Mouse (Mus musculus): Measurements from ENCODE around the gene Ndufa4l2. TPM values are rescaled to one million over a fixed set of nuclear protein-coding genes. Genes with fewer than 3 reads are reported as not detected.

Ndufa4l2 gene
- 10.8 and 13.0 TPM in 2 replicates for polyA plus RNA-seq (2012; rRNA removed)

DNA sequence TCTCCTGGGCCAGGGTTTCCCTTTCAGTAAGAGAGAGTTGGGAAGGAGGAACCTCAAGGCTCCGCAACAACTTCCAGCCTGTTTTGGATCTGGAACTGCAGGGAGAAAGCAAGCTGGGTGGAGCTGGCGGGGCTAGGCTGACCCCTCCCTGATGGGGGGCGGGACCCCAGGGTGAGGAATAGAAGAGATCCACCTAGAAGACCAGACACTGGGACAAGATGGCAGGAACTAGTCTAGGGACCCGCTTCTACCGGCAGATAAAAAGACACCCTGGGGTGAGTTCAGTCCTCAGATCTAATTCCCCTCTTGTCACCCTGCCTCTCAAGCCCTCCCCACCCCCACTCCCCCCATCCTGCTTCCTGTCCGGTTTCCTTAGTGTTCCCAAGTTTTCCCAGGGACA, at the start of gene Ndufa4l2:
Gene Ndufa4l2, plus strand, starts transcription at position 204 of the 400 bp plus-strand sequence.
- DNase-seq (ENCODE audit: low read depth): no peak
- TF ChIP-seq POLR2A (IDR thresholded peaks at IDR 0.05; ENCODE audit: borderline replicate concordance, extremely low read depth, insufficient read depth, insufficient read length, poor library complexity, severe bottlenecking) (no peak), CTCF (IDR thresholded peaks at IDR 0.05; ENCODE audit: borderline replicate concordance, extremely low read depth, insufficient read depth, insufficient read length) (no peak)

DNA sequence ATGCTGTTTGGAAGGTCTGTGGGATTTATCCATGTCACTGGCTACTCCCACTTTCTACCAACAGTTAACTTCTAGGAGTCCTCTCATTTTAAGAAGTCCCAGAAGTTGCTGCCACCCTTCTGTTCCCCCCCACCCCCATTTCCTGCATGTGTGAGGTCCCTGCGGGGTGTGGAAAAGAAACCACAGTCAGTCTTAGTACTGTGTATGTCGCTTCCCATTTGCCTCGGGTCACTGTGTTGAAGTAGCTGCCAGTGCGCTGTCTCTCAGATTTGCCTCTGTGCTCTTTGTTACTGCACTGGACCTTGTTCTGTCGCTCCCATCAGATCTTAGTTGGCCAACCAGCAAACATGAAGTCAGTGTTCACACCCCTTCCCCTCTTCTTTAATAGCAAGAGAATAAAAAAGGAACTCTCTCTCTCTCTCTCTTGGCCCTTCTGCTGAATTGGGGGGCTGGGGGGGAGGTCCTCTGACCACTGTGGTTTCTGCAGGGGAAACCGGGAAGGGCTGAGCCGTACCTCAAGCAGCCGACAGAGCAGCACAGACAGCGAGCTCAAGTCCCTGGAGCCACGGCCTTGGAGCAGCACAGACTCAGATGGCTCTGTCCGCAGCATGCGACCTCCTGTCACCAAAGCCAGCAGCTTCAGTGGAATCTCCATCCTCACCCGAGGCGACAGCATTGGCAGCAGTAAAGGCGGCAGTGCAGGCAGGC, 43.3 kb upstream of the Ndufa4l2 start:
- no peak for TF ChIP-seq POLR2A (IDR thresholded peaks at IDR 0.05; ENCODE audit: borderline replicate concordance, extremely low read depth, insufficient read depth, insufficient read length, poor library complexity, severe bottlenecking)
- no peak for TF ChIP-seq CTCF (IDR thresholded peaks at IDR 0.05; ENCODE audit: borderline replicate concordance, extremely low read depth, insufficient read depth, insufficient read length)
- DNase-seq (ENCODE audit: low read depth): no peak

DNA sequence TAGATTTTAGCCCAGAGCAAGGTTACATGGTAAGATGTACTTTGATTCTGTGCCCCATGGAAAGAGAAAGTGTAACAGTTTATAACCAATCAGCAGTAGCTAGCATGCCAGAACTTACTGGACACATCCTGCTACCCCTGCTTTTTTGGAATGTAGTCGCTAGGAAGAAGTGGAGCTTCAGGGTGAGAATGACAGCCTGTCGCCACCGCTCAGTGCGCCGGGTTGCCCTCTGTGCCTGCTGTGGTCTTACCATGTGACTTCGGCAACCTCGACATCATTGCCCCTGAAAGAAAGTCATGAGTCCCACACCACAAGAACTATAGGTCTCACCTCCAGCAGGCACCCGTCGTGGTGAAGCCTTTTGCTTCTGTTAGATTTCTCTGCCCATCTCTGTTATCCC, 42.0 kb upstream of the Ndufa4l2 start:
- TF ChIP-seq CTCF (IDR thresholded peaks at IDR 0.05; ENCODE audit: borderline replicate concordance, extremely low read depth, insufficient read depth, insufficient read length): no peak
- TF ChIP-seq POLR2A (IDR thresholded peaks at IDR 0.05; ENCODE audit: borderline replicate concordance, extremely low read depth, insufficient read depth, insufficient read length, poor library complexity, severe bottlenecking): no peak
- no peak for DNase-seq (ENCODE audit: low read depth)

DNA sequence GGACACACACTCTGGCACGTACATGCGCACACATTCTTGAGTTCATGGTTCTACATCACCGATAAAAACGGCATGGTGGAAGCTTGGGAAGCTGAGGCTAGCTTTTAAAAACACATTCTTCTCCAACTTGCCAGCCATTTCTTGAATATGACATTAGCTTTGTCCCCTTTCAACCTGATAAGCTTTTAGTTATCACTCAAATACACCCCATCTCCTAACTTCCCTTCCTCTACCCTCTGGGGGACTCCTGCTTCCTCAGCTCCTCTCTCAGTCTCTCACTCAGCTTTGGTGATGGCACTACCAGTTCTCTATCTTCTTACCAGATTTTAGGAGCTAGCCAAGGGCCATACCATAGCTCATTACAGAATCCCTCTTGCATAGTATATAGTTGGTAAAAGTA, 39.6 kb upstream of the Ndufa4l2 start:
- no peak for TF ChIP-seq CTCF (IDR thresholded peaks at IDR 0.05; ENCODE audit: borderline replicate concordance, extremely low read depth, insufficient read depth, insufficient read length)
- TF ChIP-seq POLR2A (IDR thresholded peaks at IDR 0.05; ENCODE audit: borderline replicate concordance, extremely low read depth, insufficient read depth, insufficient read length, poor library complexity, severe bottlenecking): no peak
- no peak for DNase-seq (ENCODE audit: low read depth)

DNA sequence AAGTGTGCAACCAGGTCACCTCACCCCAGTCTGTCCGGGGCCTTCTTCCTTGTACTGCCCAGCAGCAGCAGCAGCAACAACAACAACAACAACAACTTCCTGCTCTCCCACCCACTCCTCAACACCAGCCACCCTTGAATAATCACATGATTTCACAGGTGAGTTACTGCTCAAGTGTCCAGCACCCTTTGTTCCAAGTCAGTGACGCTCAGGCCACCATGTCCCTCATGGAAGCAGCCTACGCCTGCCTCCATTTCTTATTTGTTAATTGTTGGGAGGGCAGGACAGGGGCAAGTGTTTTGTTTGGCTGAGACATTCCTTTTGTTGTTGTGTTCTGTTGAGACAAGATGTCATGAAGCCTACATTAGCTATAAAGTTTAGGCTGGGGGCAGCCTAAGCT, 38.2 kb upstream of the Ndufa4l2 start:
- no peak for TF ChIP-seq CTCF (IDR thresholded peaks at IDR 0.05; ENCODE audit: borderline replicate concordance, extremely low read depth, insufficient read depth, insufficient read length)
- TF ChIP-seq POLR2A (IDR thresholded peaks at IDR 0.05; ENCODE audit: borderline replicate concordance, extremely low read depth, insufficient read depth, insufficient read length, poor library complexity, severe bottlenecking): no peak
- DNase-seq (ENCODE audit: low read depth): no peak

- TF ChIP-seq CTCF (IDR thresholded peaks at IDR 0.05; ENCODE audit: borderline replicate concordance, extremely low read depth, insufficient read depth, insufficient read length): no peak
- no peak for TF ChIP-seq POLR2A (IDR thresholded peaks at IDR 0.05; ENCODE audit: borderline replicate concordance, extremely low read depth, insufficient read depth, insufficient read length, poor library complexity, severe bottlenecking)
These were observed 37.5 kb upstream of the Ndufa4l2 start for GRCm38 (mm10) chr10:127477301-127477700.

DNA sequence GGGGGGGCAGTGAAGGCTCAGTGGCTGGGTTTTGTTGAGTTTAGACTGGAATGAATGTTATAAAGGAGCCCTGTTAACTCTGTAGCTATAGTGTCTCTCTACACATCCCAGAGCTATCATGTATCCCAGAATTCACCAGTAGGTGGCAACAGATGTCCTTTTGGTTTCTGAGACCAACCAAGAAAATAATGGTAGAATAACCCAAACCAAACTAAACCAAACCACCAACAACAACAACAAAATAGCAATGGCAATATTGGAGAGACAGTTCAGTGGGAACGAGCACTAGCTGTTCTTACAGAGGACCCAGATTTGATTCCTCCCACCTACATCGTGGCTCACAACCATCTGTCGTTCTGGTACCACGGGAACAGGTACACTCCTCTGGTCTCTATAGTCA, 35.6 kb upstream of the Ndufa4l2 start:
- DNase-seq (ENCODE audit: low read depth): peak; percentile 63
- TF ChIP-seq POLR2A (IDR thresholded peaks at IDR 0.05; ENCODE audit: borderline replicate concordance, extremely low read depth, insufficient read depth, insufficient read length, poor library complexity, severe bottlenecking): no peak
- peak; percentile 35; the same call in 1 of the 2 replicates for TF ChIP-seq CTCF (IDR thresholded peaks at IDR 0.05; ENCODE audit: borderline replicate concordance, extremely low read depth, insufficient read depth, insufficient read length)

More at GRCm38 (mm10) chr10:127477301-127477700, 37.5 kb upstream of the Ndufa4l2 start:
- DNase-seq (ENCODE audit: low read depth): no peak

- TF ChIP-seq POLR2A (IDR thresholded peaks at IDR 0.05; ENCODE audit: borderline replicate concordance, extremely low read depth, insufficient read depth, insufficient read length, poor library complexity, severe bottlenecking): no peak
- no peak for TF ChIP-seq CTCF (IDR thresholded peaks at IDR 0.05; ENCODE audit: borderline replicate concordance, extremely low read depth, insufficient read depth, insufficient read length)
These were observed 33.6 kb upstream of the Ndufa4l2 start for GRCm38 (mm10) chr10:127480833-127481813.

GRCm38 (mm10) chr10:127485235-127485634, 29.5 kb upstream of the Ndufa4l2 start:
- DNase-seq (ENCODE audit: low read depth): no peak
- TF ChIP-seq POLR2A (IDR thresholded peaks at IDR 0.05; ENCODE audit: borderline replicate concordance, extremely low read depth, insufficient read depth, insufficient read length, poor library complexity, severe bottlenecking): no peak
- no peak for TF ChIP-seq CTCF (IDR thresholded peaks at IDR 0.05; ENCODE audit: borderline replicate concordance, extremely low read depth, insufficient read depth, insufficient read length)

More at GRCm38 (mm10) chr10:127480833-127481813, 33.6 kb upstream of the Ndufa4l2 start:
- no peak for DNase-seq (ENCODE audit: low read depth)

- TF ChIP-seq CTCF (IDR thresholded peaks at IDR 0.05; ENCODE audit: borderline replicate concordance, extremely low read depth, insufficient read depth, insufficient read length): no peak
- TF ChIP-seq POLR2A (IDR thresholded peaks at IDR 0.05; ENCODE audit: borderline replicate concordance, extremely low read depth, insufficient read depth, insufficient read length, poor library complexity, severe bottlenecking): no peak
- DNase-seq (ENCODE audit: low read depth): no peak
These were observed 25.9 kb upstream of the Ndufa4l2 start for GRCm38 (mm10) chr10:127488856-127489255.

Data from brain, embryonic 14.5 days (tissue).